Mouse (Mus musculus): ENCODE measurements at regions not wholly inside any gene's neighbourhood (a gene's known extent, or its start where the extent isn't known, plus 50 kb on each side); places are given as distances from the start of the nearest gene placed in this dataset.

DNA sequence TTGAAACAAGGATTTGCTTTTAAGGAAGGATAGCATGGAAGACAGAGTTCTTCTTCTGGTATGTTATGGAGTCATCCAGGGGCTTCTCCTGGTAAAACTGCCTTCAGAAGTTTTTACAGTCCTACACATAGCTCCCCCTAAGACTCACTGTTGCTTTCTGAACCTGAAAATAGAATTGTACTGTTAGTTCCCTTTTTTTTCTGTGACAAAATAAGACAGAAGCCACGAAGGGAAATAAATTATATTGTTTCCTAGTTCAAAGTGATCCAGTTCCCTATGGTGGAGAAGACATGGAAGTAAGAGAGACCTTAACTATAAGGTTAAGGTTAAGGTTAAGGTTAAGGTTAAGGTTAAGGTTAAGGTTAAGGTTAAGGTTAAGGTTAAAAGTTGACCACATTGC, 251.5 kb upstream of the Kcnj16 start:
- CTCF ChIA-PET: no interaction called here

DNA sequence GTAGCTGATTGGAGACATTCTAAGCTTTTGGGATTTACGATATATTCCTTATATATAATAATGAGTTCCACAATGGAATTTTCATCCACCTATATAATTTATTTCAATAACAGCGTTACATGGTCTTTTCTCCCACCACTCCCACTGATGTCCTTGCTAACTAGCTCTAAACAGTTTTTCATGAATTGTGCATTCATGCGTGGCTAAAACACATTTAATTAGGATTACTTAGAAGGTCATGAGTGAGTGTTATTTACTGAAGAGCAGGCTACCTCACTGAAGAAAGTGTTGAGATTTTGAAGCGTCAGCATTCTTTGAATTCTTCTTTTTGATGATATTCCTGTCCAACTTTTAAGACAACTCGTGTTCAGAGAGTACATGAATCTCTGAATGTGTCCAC, 245.1 kb upstream of the Kcnj16 start:
- CTCF ChIA-PET: no interaction called here

DNA sequence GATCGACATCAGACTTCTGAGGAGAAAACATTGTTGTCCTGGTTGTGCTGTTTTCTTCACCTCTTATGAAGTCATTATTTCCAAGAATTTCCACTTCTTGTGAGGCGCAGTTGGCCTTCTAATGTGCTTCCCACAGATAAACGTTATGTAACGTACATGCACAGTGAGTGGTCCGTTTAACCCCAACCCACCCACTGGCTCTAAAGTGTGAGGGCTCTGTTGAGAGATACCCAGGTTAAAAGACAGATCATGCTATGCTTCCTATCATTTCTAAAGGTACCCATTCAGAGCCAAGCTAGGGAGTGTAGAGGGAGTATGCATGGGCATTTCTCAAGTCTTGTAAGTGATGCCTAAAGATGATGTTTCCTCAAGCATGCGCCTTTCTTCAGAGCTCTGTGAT, 243.9 kb upstream of the Kcnj16 start:
- CTCF ChIA-PET: no interaction called here

DNA sequence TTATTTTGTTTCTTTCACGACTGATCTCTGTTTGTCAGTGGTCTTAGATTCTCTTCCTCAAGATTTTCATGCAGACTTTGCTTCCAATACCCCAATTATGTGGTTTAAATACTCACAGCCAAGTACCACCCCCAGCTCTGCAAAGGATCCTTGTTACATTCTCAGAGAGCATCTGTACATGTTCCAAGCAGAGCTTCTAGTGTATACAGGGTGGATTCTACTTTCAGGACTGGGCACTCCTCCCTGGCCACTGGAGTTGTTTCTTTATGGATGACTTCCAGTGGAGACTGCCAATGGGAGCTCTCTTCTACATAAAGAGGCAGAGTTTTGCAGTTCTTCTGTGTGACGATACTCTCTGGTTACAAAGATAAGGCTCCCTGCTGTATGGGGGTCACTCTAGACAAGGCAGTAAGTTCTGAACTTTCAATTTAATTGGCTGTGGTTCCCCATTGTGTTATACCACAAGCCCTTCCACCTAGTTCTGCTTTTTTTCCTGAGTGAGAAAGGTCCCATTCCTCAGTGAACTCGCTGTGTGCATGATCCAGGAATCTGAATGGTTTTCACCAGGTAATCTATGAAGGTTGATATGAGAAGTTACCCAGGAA, 240.4 kb upstream of the Kcnj16 start:
- CTCF ChIA-PET: interaction anchor here (0.6 kb wide), 1 partner anchor 259 kb away, joined by 5 read pairs; no protein-coding TSS in a partner anchor

DNA sequence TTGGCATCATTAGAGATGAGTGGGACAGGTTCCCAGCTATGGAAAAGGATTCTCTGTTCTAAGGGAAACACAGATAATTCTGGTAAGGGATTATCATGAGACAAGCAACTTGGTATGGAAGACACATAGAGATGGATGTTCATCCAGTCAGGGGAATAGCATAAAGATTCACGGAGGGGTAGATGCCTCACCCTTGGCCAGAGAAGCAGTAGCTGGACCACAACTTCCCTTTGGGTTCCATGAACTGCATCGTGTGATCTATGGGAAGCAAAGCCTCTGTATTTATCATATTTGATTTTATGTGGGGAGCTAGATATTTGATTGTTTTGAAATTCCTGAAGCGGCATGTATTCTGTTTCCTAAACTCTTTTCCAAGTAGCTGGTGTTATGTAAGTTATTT, 236.3 kb upstream of the Kcnj16 start:
- CTCF ChIA-PET: no interaction called here

DNA sequence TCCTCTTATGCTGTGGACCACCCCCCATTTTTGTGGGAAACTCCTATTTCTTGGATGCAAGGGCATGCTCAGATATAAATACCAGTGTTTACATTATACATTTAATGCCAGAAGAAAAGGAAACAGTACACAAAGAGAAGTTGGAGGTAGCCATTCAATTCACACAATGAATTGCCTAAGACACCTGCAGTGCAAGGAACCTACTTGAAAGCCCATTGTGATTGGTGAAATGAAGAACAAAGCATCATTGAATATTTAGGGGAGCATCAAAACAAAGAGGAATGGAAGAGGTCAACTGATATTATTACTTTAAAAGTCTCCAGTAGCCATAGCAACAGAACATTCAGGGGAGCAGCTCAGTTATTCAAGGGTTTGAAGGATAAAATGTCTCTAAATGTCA, 193.7 kb upstream of the Kcnj16 start:
- CTCF ChIA-PET: no interaction called here

DNA sequence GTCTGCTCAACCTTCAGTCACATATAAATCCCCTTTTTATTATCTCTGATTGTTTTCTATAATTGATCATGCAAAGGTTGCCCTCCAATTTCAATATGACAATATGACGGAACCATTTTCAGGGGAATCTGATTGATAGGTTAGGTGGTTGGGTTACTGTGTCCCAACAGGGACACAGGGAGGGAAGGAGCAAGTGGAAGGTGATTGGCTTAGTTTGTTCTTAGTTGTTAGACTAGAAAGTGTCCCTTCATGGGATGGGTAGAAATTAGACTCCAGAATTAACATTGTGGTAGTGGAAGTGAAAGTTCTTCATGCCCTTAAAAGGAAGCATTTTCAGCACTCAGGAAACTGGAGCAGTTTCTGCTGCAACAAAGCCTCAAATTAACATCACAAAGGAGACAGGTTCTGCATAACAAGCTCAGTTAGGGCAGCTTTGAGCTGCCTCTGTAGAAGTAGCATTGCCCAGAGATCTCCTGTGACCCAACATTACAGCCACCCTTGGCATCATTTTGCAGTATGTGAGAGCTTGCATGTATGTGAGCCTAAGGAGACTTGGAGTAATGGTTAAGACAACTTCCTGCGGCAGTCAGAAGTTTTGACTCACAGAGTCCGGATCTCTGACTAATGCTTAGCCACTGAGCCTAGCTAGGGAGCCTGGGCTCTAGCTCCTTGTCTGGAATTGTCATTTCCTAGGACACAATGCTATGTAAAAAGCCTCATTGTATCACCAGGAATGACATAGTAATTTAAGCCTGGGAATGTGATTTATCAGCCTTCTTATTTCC, 186.1 kb upstream of the Kcnj16 start:
- CTCF ChIA-PET: no interaction called here

DNA sequence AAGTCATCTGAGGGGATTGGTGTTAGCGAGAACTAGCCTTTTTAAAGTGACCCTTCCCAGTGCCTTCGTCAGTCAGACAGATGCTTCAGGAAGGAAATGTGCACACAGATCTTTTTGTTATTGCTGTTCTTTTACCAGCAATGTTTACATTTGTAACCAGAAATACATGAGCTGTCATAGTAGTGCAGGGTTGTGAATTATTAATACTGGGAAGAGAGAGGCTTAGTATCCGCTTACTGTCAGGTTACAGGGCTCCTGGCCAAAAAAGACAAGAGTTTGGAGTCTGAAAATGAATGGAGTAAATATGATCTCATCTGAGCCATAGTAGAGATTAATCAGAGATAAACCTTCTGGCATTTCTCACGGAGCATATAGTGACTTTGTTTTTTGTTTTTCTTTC, 178.3 kb upstream of the Kcnj16 start:
- CTCF ChIA-PET: no interaction called here

DNA sequence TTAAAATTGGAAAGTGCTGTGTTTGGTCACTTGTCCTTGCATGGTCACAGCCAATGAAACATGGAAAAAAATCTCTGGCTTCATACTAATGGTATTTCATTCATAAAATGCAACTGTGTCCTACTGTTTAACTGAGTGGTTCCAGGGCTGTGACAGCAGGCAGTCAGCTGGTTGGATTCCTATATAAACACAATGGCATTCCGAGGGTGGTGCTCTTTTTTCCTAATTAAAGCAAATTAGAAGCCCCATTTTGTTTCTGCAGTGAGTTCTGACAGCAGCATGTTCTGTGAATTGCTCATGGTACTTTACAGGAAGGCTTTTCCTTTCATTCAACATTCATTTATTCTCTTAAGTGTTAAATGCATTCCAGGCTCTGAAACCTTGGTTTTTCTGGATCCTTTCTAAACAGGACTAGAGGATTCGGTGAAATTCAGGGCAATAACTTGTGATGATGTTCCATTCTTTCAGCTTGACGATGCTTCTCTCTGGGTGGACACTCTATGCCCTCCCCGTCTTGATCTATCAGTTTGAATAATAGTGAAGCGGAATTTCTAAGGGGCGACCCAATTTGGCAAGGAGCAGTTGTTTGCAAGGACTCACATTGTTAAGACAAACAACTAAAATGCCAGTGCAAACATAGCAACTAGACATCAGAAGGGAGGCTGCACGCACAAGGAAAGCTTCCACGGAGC, 167.8 kb upstream of the Kcnj16 start:
- CTCF ChIA-PET: no interaction called here

DNA sequence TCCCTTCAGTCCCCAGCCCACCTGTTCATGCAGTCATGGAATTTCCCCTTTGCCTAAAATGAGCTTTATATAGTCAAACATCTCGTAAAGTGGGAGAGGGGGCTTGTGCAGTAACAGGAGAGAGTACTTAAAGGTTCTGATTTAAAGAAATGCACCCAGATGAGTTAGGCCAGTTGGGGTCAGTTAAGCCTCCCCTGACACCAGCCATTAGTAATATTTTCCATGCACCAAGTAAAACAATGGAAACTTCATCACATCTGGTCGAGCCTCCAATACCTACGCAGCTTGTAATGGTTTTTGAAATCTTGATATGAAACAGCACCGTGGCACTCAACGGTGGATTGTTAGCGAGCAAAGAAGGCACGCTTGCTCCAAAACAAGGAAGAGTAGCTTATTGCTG, 165.8 kb upstream of the Kcnj16 start:
- CTCF ChIA-PET: interaction anchor here (0.5 kb wide), 1 partner anchor 1239 kb away, joined by 6 read pairs; no protein-coding TSS in a partner anchor

DNA sequence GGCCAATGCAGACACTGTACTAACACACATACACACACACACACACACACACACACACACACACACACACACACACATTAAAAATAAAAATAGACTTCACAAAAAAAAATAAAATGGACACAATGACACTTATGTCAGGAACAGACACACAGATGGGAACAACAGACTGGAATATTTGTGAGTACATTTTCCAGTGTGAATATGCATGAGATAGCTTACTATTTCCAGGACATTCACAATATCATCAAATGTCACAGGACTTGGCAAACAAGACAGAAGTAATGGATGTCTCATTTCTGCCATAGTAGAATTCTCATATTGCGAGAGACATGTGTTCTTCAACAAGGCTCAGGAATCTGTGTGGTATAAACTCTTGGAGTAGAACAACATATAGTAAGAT, 163.8 kb upstream of the Kcnj16 start:
- CTCF ChIA-PET: interaction anchor here (0.5 kb wide), 1 partner anchor 8 kb away, joined by 8 read pairs; no protein-coding TSS in a partner anchor

DNA sequence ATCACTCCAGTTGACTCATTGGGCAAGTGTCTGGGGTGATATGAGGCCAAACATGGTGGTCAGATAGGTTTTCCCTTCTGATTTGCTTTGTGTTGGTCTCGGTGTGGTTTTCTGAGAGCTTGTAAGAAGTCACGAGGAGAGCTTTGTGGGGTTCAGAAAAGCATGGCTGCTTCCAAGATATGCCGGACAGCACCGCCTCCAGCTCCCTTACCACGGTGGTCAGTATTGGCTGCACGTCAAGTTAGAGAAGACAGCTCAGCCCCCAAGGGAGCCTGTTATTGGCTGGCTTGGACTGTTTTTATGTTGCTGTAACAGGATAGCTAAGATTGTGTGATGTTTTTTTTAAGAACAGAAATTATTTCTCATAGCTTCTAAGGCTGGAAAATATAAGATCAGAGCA, 154.7 kb upstream of the Kcnj16 start:
- CTCF ChIA-PET: no interaction called here

DNA sequence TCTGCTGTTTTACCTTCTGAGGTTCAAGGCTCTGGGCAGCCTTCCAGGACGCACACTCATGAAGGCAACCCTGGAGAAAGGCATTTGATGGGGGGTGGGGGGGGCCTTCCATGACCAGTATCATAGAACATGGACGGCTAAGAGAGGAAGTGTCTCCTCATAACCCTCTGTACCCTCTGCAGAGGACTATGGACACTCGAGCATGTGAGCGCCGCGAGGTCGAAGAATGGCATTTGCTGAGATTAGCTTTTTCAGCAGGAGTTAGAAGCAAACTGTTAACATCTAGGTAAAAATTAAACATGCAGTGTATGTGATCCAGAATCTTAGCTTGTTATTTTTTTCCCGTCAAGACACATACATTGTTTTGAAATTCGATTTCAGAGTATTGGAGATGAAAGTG, 153.1 kb upstream of the Kcnj16 start:
- CTCF ChIA-PET: no interaction called here

DNA sequence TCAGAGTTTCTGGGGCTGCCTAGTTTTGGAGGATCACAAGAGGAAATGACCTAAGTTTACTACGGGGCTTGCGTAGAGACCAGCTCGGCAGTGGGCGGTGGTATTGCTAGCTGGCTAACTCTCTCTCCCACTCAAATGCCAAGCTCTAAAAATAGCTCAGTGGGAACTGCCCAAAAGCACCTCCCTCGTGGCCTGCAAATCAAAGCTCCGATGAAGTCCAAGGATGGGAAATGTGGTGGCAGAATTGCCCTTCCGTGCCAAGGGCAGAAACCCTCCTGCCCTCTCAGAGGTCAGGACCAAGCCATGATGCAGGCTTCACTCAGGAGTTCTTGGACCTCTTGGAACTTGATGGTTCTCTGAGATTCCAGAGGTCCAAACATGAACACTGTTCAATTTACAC, 152.6 kb upstream of the Kcnj16 start:
- CTCF ChIA-PET: no interaction called here

DNA sequence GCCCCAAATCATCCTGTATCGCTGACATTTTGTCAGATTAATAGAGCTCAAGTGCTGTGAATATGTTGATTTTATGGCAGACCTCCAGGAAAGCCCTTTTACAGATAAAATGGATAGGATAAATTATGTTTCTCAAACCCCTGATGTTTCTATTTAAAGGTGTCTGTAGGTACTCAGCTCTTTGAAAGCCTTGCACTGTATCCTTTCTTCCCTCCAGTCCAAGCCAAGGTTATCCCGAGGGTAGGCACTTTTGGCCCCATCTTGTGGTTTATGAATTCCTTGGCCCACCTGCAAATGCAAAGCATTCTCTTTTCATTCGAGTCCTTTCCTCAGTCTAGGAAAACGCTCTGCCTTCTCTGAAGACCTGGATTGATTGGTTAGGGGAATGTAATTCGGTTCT, 139.2 kb upstream of the Kcnj16 start:
- CTCF ChIA-PET: no interaction called here

DNA sequence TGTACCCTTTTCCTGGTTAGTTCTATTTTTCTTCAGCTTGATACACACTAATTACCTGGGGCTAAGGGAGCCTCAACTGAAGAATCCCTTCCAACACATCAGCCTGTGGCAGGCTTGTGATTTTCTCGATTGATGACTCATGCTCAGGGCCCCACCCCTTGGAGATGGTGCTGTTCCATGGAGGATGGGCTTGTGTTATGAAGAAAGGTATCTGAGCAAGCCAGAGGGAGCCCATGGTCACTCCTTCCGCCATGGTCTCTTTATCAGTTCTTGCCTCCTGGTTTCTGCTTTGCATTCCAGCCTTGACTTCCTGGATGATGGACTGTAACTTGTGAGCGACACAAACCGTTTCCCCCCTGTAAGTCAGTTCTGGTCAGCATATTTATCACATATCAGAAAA, 131.1 kb upstream of the Kcnj16 start:
- CTCF ChIA-PET: no interaction called here

DNA sequence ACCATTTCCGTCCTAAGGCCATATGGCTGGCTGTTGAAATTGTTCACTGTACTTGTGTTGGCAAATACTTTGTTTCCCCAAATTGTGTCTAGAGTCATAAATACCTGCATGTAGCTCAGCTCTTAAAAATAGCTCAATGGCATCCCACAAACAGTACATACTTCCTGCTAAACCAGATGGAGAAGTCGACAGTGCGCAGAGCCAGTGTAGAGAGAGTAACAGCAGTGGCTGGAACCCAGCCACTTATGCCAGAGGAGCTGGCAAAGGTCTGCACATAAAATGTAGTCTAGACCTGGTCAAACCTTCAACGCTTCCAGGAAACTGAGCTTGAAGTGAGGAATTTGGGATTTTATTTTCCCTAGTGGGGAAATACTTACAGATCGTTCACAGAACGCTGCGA, 128.5 kb upstream of the Kcnj16 start:
- CTCF ChIA-PET: no interaction called here

DNA sequence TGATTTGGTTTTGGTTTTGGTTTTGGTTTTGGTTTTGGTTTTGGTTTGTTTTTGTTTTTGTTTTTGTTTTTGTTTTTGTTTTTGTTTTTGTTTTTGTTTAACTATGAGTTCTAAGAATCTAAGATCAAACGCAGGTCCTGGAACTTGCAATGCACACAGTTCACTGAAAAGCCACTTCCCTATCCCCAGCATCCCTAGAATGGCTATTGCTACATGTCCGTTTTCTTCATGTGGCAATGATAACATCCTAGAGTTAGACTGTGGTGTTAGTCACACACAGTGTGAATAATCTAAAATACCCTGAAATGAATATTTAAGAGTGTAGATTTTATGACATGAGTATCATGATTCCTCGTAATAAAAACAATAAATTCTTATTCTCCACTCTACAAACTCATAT, 99.5 kb upstream of the Kcnj16 start:
- CTCF ChIA-PET: interaction anchor here (0.7 kb wide), 1 partner anchor 156 kb away, joined by 3 read pairs; no protein-coding TSS in a partner anchor

DNA sequence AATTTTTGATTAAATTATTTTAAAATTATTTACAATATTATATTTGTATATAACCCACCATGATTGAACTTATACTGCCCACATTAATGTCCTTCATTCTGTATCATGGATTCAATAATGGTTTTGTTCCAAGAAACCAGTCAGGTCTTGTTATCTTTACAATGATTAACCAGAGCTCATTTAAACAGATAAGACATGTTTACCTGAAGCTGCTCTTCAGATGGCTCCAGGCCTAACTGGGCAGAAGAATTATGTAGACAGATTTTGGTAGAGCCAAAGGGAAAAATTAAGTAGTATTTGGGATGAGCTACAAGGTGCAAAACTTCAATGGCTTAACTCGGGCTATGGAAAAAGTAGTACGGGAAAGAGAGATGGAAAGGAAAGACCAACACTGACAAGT, 97.7 kb upstream of the Kcnj16 start:
- CTCF ChIA-PET: no interaction called here

DNA sequence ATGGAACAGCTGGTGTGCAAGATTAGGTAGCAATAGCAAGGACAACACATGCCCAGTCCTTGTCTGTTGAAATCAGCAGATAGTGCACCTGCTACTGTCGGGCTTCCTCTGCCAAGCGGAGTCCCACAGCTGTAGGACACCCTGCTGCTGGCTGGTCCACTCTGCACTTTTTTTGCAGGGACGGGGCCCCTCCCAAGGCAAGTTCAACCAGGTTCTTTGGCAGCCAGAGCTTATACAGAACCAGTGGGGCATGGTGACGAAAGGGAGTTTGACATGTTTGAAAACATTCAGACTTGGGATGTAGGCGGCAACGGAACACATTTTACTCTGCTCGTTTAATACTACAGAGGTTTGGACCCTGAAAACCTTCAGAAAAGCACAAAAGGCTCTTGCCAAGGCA, 93.2 kb upstream of the Kcnj16 start:
- CTCF ChIA-PET: no interaction called here

DNA sequence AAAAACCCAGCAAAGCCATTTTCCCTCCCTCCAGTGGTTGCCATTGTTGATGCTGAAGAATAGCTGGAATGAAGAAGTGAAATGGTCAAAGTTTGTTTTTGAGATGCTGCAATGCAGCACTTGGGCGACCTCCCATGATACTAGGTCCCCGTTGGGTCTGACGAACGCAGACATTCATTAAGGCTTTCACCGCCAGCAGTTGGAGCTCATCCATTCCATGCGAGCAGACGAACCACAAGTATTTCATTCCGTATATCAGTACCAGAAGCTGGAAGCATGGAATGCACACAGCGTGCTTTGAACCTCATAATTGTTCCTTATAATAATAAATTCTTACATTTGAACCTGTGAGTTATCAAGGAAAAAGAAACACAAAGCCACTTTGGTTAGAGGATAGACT, 86.9 kb upstream of the Kcnj16 start:
- CTCF ChIA-PET: no interaction called here

DNA sequence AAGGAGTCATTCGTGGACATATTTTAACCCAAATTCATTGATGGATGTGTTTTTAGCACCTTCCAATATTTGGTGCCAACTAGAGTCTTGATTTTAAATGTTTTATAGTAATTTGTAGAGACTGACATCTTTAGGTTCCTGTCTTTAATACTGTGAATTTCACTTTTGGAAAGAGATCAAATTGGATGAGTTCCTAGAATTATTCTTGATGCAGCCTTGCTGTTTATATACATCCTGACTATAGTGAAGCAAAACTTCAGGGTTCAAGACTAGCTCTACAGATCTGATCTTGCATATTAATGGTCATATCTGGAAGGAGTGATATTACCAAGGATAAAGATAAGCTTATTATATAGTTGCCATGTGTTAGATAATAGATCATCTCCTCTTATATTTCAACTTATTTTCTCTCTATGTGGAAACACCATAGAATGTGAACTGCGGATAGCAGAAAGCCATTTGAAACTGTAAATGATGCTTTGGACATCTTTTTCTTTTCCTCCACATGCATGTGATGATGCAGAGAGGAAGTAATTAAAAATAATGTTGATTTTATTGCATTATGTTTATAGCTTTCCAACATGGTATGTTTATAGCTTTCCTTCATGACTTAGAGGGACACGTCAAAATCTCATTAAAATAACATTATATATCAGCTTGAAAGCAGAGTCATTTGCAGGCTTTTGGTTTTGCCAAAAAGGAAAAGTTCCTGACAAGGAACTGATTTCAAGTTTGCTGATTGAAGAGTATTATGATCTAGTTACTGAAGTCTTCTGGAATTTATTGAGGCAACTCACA, 78.3 kb upstream of the Kcnj16 start:
- CTCF ChIA-PET: no interaction called here
